Mouse (Mus musculus) MN1 (cell line): ENCODE results near the gene Fam185a.

Source experiments
- DNase-seq: peaks from one replicate; pipeline ENCODE4 v3.0.0-alpha.2; 2016; ENCODE audit warnings: low spot score

Gene Fam185a

GRCm38 (mm10) chr5:21426666-21427065 lies 1.9 kb downstream of the Fam185a start:
- DNase-seq: no peak

GRCm38 (mm10) chr5:21434148-21434929 lies 9.6 kb downstream of the Fam185a start:
- DNase-seq: no peak

- no peak for DNase-seq
Observed at GRCm38 (mm10) chr5:21436471-21436975, 11.8 kb downstream of the Fam185a start.

GRCm38 (mm10) chr5:21438428-21438827 lies 13.7 kb downstream of the Fam185a start:
- no peak for DNase-seq

- no peak for DNase-seq
Observed at GRCm38 (mm10) chr5:21439446-21440110, 14.8 kb downstream of the Fam185a start.

GRCm38 (mm10) chr5:21440833-21441530 lies 16.2 kb downstream of the Fam185a start:
- DNase-seq: no peak

GRCm38 (mm10) chr5:21467387-21467786 lies 42.6 kb downstream of the Fam185a start:
- DNase-seq: no peak

- DNase-seq: no peak
Observed at GRCm38 (mm10) chr5:21468100-21468499, 43.3 kb downstream of the Fam185a start.

GRCm38 (mm10) chr5:21478428-21478827 lies 53.7 kb downstream of the Fam185a start:
- DNase-seq: no peak

GRCm38 (mm10) chr5:21479746-21480145 lies 55.0 kb downstream of the Fam185a start:
- DNase-seq: no peak

GRCm38 (mm10) chr5:21481521-21481920 lies 56.8 kb downstream of the Fam185a start:
- DNase-seq: no peak

GRCm38 (mm10) chr5:21482446-21483222 lies 57.9 kb downstream of the Fam185a start:
- peak; percentile 16 for DNase-seq

GRCm38 (mm10) chr5:21483275-21483674 lies 58.5 kb downstream of the Fam185a start:
- no peak for DNase-seq

GRCm38 (mm10) chr5:21485197-21485829 lies 60.6 kb downstream of the Fam185a start:
- DNase-seq: no peak

GRCm38 (mm10) chr5:21486798-21487197 lies 62.0 kb downstream of the Fam185a start:
- DNase-seq: no peak

GRCm38 (mm10) chr5:21487306-21487705 lies 62.5 kb downstream of the Fam185a start:
- DNase-seq: no peak

- DNase-seq: no peak
Observed at GRCm38 (mm10) chr5:21487716-21488115, 63.0 kb downstream of the Fam185a start.

- DNase-seq: no peak
Observed at GRCm38 (mm10) chr5:21488506-21488905, 63.7 kb downstream of the Fam185a start.

- no peak for DNase-seq
Observed at GRCm38 (mm10) chr5:21489135-21489534, 64.4 kb downstream of the Fam185a start.

- no peak for DNase-seq
Observed at GRCm38 (mm10) chr5:21491469-21491868, 66.7 kb downstream of the Fam185a start.

- DNase-seq: no peak
Observed at GRCm38 (mm10) chr5:21492213-21492612, 67.5 kb downstream of the Fam185a start.
